8 mouse cellular contexts compared by ENCODE assay signal in genomic region chr13:64128858-64129615, GRCm38 (mm10). TPM values are rescaled to one million over a fixed set of nuclear protein-coding genes. Genes with fewer than 3 reads are reported as not detected.
DNase-seq lines count a peak whose midpoint lies in the region; ATAC-seq and TF ChIP-seq lines count a peak whose summit lies in the region.

Gene Slc35d2, minus strand, starts transcription at chr13:64129368.

- no peak within 1 kb of the TSS for H3K27ac ChIP-seq in hindbrain, embryonic 15.5 days (replicated peaks)
- no peak within 1 kb of the TSS for H3K27ac ChIP-seq in liver, embryonic 11.5 days (ENCODE audit: low read depth, low read length)
- H3K27ac ChIP-seq in midbrain, postnatal 0 days (ENCODE audit: low read depth, low read length), result no peak within 1 kb of the TSS
- peak within 1 kb of the TSS; percentile 67 for H3K27ac ChIP-seq in stomach, embryonic 15.5 days

- 10% methylated on average over 42 of the region's 44 CpGs for WGBS in hindbrain, embryonic 15.5 days
- 7% methylated on average over 44 of the region's 44 CpGs for WGBS in liver, embryonic 11.5 days
- WGBS in midbrain, postnatal 0 days, result 9% methylated on average over 43 of the region's 44 CpGs
- WGBS in stomach, embryonic 15.5 days, result 7% methylated on average over 44 of the region's 44 CpGs

- peak within 1 kb of the TSS; percentile 94 for H3K4me2 ChIP-seq in hindbrain, embryonic 15.5 days
- H3K4me2 ChIP-seq in liver, embryonic 11.5 days, result peak within 1 kb of the TSS; percentile 71
- H3K4me2 ChIP-seq in midbrain, postnatal 0 days (ENCODE audit: low read depth, low read length, poor library complexity, severe bottlenecking), result peak within 1 kb of the TSS; percentile 66
- peak within 1 kb of the TSS; percentile 83 for H3K4me2 ChIP-seq in stomach, embryonic 15.5 days

- peak within 1 kb of the TSS; percentile 49 for H3K4me3 ChIP-seq in hindbrain, embryonic 15.5 days
- H3K4me3 ChIP-seq in liver, embryonic 11.5 days (ENCODE audit: low read depth, low read length), result peak within 1 kb of the TSS; percentile 55
- H3K4me3 ChIP-seq in midbrain, postnatal 0 days (ENCODE audit: low read depth, low read length), result peak within 1 kb of the TSS; percentile 55
- H3K4me3 ChIP-seq in stomach, embryonic 15.5 days (replicated peaks), result peak within 1 kb of the TSS; percentile 67

- H3K9ac ChIP-seq in hindbrain, embryonic 15.5 days, result peak within 1 kb of the TSS; percentile 50
- peak within 1 kb of the TSS; percentile 58 for H3K9ac ChIP-seq in liver, embryonic 11.5 days (ENCODE audit: low read depth, low read length)
- peak within 1 kb of the TSS; percentile 50 for H3K9ac ChIP-seq in midbrain, postnatal 0 days (replicated peaks; ENCODE audit: low read length, poor library complexity, severe bottlenecking)
- H3K9ac ChIP-seq in stomach, embryonic 15.5 days, result peak within 1 kb of the TSS; percentile 46

- TF ChIP-seq CTCF in midbrain, postnatal 0 days (IDR thresholded peaks at IDR 0.05), result no peak

- H3K27me3 ChIP-seq in hindbrain, embryonic 15.5 days, result no peaks in the 10 kb centered on the region
- no peaks in the 10 kb centered on the region for H3K27me3 ChIP-seq in liver, embryonic 11.5 days (replicated peaks; ENCODE audit: control insufficient read depth, insufficient read depth, low read length)
- H3K27me3 ChIP-seq in midbrain, postnatal 0 days (ENCODE audit: insufficient read depth, low read length), result no peaks in the 10 kb centered on the region
- H3K27me3 ChIP-seq in stomach, embryonic 15.5 days (replicated peaks), result no peaks in the 10 kb centered on the region

- DNase-seq in cerebellum, postnatal 14 days, result peak; percentile 36 to 37
- DNase-seq in cerebellum, adult 9-10 months, result no peak
- DNase-seq in adrenal gland, postnatal 4 days (ENCODE audit: low spot score in 2 of 2), result peak; percentile 44 to 52
- DNase-seq in gastrocnemius, adult 8-10 months (ENCODE audit: low spot score in 2 of 2), result peak; percentile 14 to 51
- DNase-seq in liver, embryonic 11.5 days (ENCODE audit: low spot score), result peak; percentile 46
- DNase-seq in midbrain, postnatal 0 days (ENCODE audit: low spot score), result no peak

- peak; percentile 75 for ATAC-seq in hindbrain, embryonic 15.5 days (ENCODE audit: low FRiP score, low read depth)
- peak; percentile 83 for ATAC-seq in liver, embryonic 11.5 days (replicated peaks; ENCODE audit: low FRiP score)
- peak; percentile 63; the same call in 1 of the 2 replicates for ATAC-seq in midbrain, postnatal 0 days (ENCODE audit: low FRiP score)
- ATAC-seq in stomach, embryonic 15.5 days (ENCODE audit: insufficient read depth, low FRiP score, low read depth), result peak; percentile 92

- no peaks in the 10 kb centered on the region for H3K36me3 ChIP-seq in hindbrain, embryonic 15.5 days
- H3K36me3 ChIP-seq in liver, embryonic 11.5 days (ENCODE audit: control insufficient read depth, insufficient read depth, low read length), result 0 out of 2 replicates have a peak, but pooled peaks cover 5% of the 10 kb centered on the region
- no peaks in the 10 kb centered on the region for H3K36me3 ChIP-seq in midbrain, postnatal 0 days (ENCODE audit: insufficient read depth, low read length)
- H3K36me3 ChIP-seq in stomach, embryonic 15.5 days, result 0 out of 2 replicates have a peak, but pooled peaks cover 3% of the 10 kb centered on the region

- no peaks in the 10 kb centered on the region for H3K9me3 ChIP-seq in hindbrain, embryonic 15.5 days
- H3K9me3 ChIP-seq in liver, embryonic 11.5 days (ENCODE audit: control insufficient read depth, low read length), result no peaks in the 10 kb centered on the region
- no peaks in the 10 kb centered on the region for H3K9me3 ChIP-seq in midbrain, postnatal 0 days (ENCODE audit: low read length)
- no peaks in the 10 kb centered on the region for H3K9me3 ChIP-seq in stomach, embryonic 15.5 days

- peaks cover 4% of the 10 kb centered on the region; the same call in 1 of the 2 replicates for H3K4me1 ChIP-seq in hindbrain, embryonic 15.5 days (replicated peaks)
- peaks cover 8% of the 10 kb centered on the region; the same call in 1 of the 2 replicates for H3K4me1 ChIP-seq in liver, embryonic 11.5 days (replicated peaks; ENCODE audit: control insufficient read depth, insufficient read depth, low read length)
- no peaks in the 10 kb centered on the region for H3K4me1 ChIP-seq in midbrain, postnatal 0 days (ENCODE audit: insufficient read depth, low read length)
- H3K4me1 ChIP-seq in stomach, embryonic 15.5 days, result 0 out of 2 replicates have a peak, but pooled peaks cover 4% of the 10 kb centered on the region

RNA-seq across cellular contexts. Expression of gene Slc35d2, which starts in this region (rescaled TPM):
- 10 to 100 TPM in 1 of 2 experiments, 1 to 10 TPM in 1; 7.8 to 11.7 TPM for total RNA-seq in adrenal gland, postnatal 4 days (2021)
- 1 to 10 TPM in 1 of 4 experiments, under 1 TPM in 3; 0.32 to 1.2 (median 0.69) TPM for total RNA-seq in gastrocnemius, adult 8-10 months (2022)
- polyA plus RNA-seq in hindbrain, embryonic 15.5 days (2015; fragmentation: Nextera tagmentation; extraction: Ambion mirVana), result 1.2 and 2.1 TPM in 2 replicates
- 4.2 and 5.8 TPM in 2 replicates for polyA plus RNA-seq in liver, embryonic 11.5 days (2014; fragmentation: Nextera tagmentation; extraction: Ambion mirVana)
- 0.99 and 2.6 TPM in 2 replicates for total RNA-seq in midbrain, postnatal 0 days (2014; rRNA removed)
- polyA plus RNA-seq in midbrain, postnatal 0 days (2015; fragmentation: Nextera tagmentation; extraction: Ambion mirVana), result 1.0 and 1.1 TPM in 2 replicates
- polyA plus RNA-seq in stomach, embryonic 15.5 days (2015; fragmentation: Nextera tagmentation; extraction: Ambion mirVana), result 4.6 and 5.4 TPM in 2 replicates

Comparison
In these comparisons a context has a peak if more than half of its experiments do, and no peak if none do; other contexts are left out.
1. DNase-seq: peak in cerebellum, postnatal 14 days (2 of 2), adrenal gland, postnatal 4 days (2 of 2), gastrocnemius, adult 8-10 months (2 of 2) and liver, embryonic 11.5 days (single experiment); none in cerebellum, adult 9-10 months (single experiment) and midbrain, postnatal 0 days (single experiment).
2. Peak in every context shown above with its lines, with median percentiles within 50 percentile points of each other: ATAC-seq, H3K4me2 ChIP-seq, H3K4me3 ChIP-seq and H3K9ac ChIP-seq.